In genomic region chr13:63140784-63141183, GRCm38 (mm10) we compare ENCODE assay signal across 12 mouse cellular contexts.
A peak's percentile ranks its signal among the peaks of the same experiment; 100 is the strongest.
DNase-seq lines count a peak whose midpoint lies in the region; ATAC-seq and TF ChIP-seq lines count a peak whose summit lies in the region.
"Had no signal": no experiment of that assay in that cellular context is flagged by ENCODE, and none has a peak within 500 bp of the region (broad histone marks: within the 10 kb centered on the region; RNA-seq: fewer than 3 reads in every experiment).

No protein-coding gene starts in this region.

- peak; percentile 94 for DNase-seq in heart, adult 11 months
- DNase-seq in lung, postnatal 0 days (ENCODE audit: low spot score), result peak; percentile 84
- DNase-seq in lung, adult 2 months, result no peak
- peak; percentile 95 for DNase-seq in fibroblast of lung, adult 2 months (ENCODE audit: low read depth)
- no peak for DNase-seq in frontal cortex, postnatal 36 days (ENCODE audit: low spot score in 2 of 2)
- no peak for DNase-seq in frontal cortex, adult 2 months (ENCODE audit: extremely low spot score in 1 of 2, low spot score in 1 of 2)
- DNase-seq: cerebellum, postnatal 10 days; layer of hippocampus, postnatal 36 days; right cerebral cortex, postnatal 14 days; thymus, postnatal 25 days had no signal

- no peak for TF ChIP-seq CTCF in lung, postnatal 0 days (IDR thresholded peaks at IDR 0.05)
- no peak for TF ChIP-seq CTCF in lung, adult 2 months (IDR thresholded peaks at IDR 0.05; ENCODE audit: insufficient read depth, low read length)

- H3K36me3 ChIP-seq in heart, embryonic 11.5 days (ENCODE audit: control insufficient read depth, insufficient read depth, low read length), result no peaks in the 10 kb centered on the region
- H3K36me3 ChIP-seq in lung, postnatal 0 days (ENCODE audit: insufficient read depth, low read length), result no peaks in the 10 kb centered on the region
- no peaks in the 10 kb centered on the region for H3K36me3 ChIP-seq in stomach, embryonic 16.5 days (ENCODE audit: control insufficient read depth, insufficient read depth, low read length)

- no peak overlapping the region for H3K4me2 ChIP-seq in heart, embryonic 11.5 days
- no peak overlapping the region for H3K4me2 ChIP-seq in lung, postnatal 0 days (replicated peaks; ENCODE audit: low read depth, low read length)
- no peak overlapping the region for H3K4me2 ChIP-seq in stomach, embryonic 16.5 days (ENCODE audit: low read depth, low read length)

- H3K27ac ChIP-seq in heart, embryonic 11.5 days (ENCODE audit: low read depth, low read length), result no peak overlapping the region
- H3K27ac ChIP-seq in lung, postnatal 0 days (ENCODE audit: low read length), result no peak overlapping the region
- no peak overlapping the region for H3K27ac ChIP-seq in stomach, embryonic 16.5 days (ENCODE audit: low read length)

- H3K9me3 ChIP-seq in heart, embryonic 11.5 days (replicated peaks; ENCODE audit: control insufficient read depth, low read length), result no peaks in the 10 kb centered on the region
- no peaks in the 10 kb centered on the region for H3K9me3 ChIP-seq in lung, postnatal 0 days (ENCODE audit: low read length)
- H3K9me3 ChIP-seq in stomach, embryonic 16.5 days (replicated peaks; ENCODE audit: control insufficient read depth, low read length), result no peaks in the 10 kb centered on the region

- ATAC-seq in heart, embryonic 11.5 days (replicated peaks; ENCODE audit: insufficient number of reproducible peaks, low FRiP score, low TSS enrichment), result no peak
- peak; percentile 85 for ATAC-seq in lung, postnatal 0 days
- peak; percentile 40; the same call in 1 of the 2 replicates for ATAC-seq in stomach, embryonic 16.5 days (ENCODE audit: insufficient read depth, low FRiP score)

- no peak overlapping the region for H3K9ac ChIP-seq in heart, embryonic 11.5 days (ENCODE audit: low read depth, low read length)
- H3K9ac ChIP-seq in lung, postnatal 0 days (replicated peaks; ENCODE audit: low read depth), result no peak overlapping the region
- no peak overlapping the region for H3K9ac ChIP-seq in stomach, embryonic 16.5 days (ENCODE audit: low read length)

- no peaks in the 10 kb centered on the region for H3K27me3 ChIP-seq in heart, embryonic 11.5 days (ENCODE audit: control insufficient read depth, insufficient read depth, low read length)
- H3K27me3 ChIP-seq in lung, postnatal 0 days (replicated peaks; ENCODE audit: insufficient read depth, low read length), result no peaks in the 10 kb centered on the region
- no peaks in the 10 kb centered on the region for H3K27me3 ChIP-seq in stomach, embryonic 16.5 days (ENCODE audit: control insufficient read depth, insufficient read depth, low read length)

- WGBS in heart, embryonic 11.5 days (ENCODE audit: insufficient replicate concordance), result 81% methylated on average over 6 of the region's 6 CpGs
- WGBS in lung, postnatal 0 days, result 67% methylated on average over 6 of the region's 6 CpGs
- WGBS in lung, adult 2 months, result 50% methylated on average over 6 of the region's 6 CpGs
- WGBS in stomach, embryonic 16.5 days, result 58% methylated on average over 6 of the region's 6 CpGs

- H3K4me1 ChIP-seq in heart, embryonic 11.5 days (ENCODE audit: control insufficient read depth, insufficient read depth, low read length), result no peaks in the 10 kb centered on the region
- H3K4me1 ChIP-seq in lung, postnatal 0 days (ENCODE audit: insufficient read depth, low read depth, low read length), result no peaks in the 10 kb centered on the region
- peaks cover 7% of the 10 kb centered on the region for H3K4me1 ChIP-seq in lung, adult 2 months (ENCODE audit: control insufficient read depth, insufficient read depth, low read length)
- H3K4me1 ChIP-seq in stomach, embryonic 16.5 days (ENCODE audit: control insufficient read depth, insufficient read depth, low read length), result no peaks in the 10 kb centered on the region

- H3K4me3 ChIP-seq in heart, embryonic 11.5 days (ENCODE audit: low read depth, low read length), result no peak overlapping the region
- no peak overlapping the region for H3K4me3 ChIP-seq in lung, postnatal 0 days (ENCODE audit: low read depth, low read length)
- H3K4me3 ChIP-seq in lung, adult 2 months (replicated peaks; ENCODE audit: extremely low read depth, low read depth, low read length), result no peak overlapping the region
- H3K4me3 ChIP-seq in stomach, embryonic 16.5 days (replicated peaks; ENCODE audit: low read length), result no peak overlapping the region

- peak; percentile 65; the same call in 1 of the 2 replicates for TF ChIP-seq EP300 in lung, postnatal 0 days (IDR thresholded peaks at IDR 0.05)

- no peak for TF ChIP-seq POLR2A in lung, adult 2 months (IDR thresholded peaks at IDR 0.05; ENCODE audit: borderline replicate concordance, extremely low read depth, low read depth, low read length)

Comparison
In these comparisons a context has a peak if more than half of its experiments do, and no peak if none do; other contexts are left out.
1. DNase-seq: peak in heart, adult 11 months (single experiment), lung, postnatal 0 days (single experiment) and fibroblast of lung, adult 2 months (single experiment); none in lung, adult 2 months (single experiment), frontal cortex, postnatal 36 days (0 of 2) and frontal cortex, adult 2 months (0 of 2).